Mouse (Mus musculus) liver, embryonic 14.5 days (tissue): Measurements from ENCODE around the gene Xpa.

Source experiments
- CTCF ChIP-seq: IDR thresholded peaks from 2 replicates; pipeline ENCODE4 v1.5.1; 2016; ENCODE audit warnings: antibody characterized with exemption, low read depth, control low read depth
- EP300 ChIP-seq: IDR thresholded peaks from 2 replicates; pipeline ENCODE4 v1.6.1; 2016; ENCODE audit warnings: antibody characterized with exemption, low read depth

DNA sequence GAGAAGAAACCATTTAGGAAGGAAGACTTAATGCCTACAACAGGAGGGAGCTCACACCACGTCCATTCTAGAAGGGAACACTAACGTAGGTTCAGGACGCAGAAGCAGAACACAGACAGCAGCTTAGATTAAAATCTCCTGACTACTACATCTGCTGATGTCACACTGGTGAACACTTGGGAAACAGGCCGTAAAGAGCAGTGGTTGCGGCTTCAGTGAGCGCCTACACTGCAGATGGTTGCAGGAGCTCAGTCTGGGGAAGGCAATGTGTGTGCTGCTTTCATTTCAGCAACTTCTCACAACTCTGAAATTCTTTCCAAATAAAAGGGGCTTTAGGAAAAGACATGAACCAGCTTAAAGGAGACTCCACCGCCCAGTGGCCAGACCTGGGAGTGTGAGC lies 18.6 kb downstream of the Xpa start:
- TF ChIP-seq CTCF, result no peak
- no peak for TF ChIP-seq EP300
